Mouse (Mus musculus): ENCODE measurements around the gene Ociad1. TPM values are rescaled to one million over a fixed set of nuclear protein-coding genes. Genes with fewer than 3 reads are reported as not detected.

Gene Ociad1
- total RNA-seq, 1 experiment from 2014 or later = 236 TPM

DNA sequence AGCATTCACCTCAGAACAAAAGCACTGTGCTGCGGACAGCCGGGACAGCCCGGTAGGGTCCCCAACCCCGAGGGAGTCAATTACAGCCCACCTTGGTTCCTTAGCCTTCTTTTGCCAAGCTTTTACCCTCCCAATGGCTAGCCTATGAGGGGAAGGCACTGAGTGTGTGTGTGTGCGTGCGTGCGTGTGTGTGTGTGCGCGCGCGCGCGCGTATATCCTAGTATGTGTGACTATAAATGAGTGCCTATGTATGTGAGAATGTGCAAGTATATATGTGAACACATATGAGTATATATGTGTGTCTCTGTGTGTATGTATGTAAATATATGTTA, 46.2 kb downstream of the Ociad1 start:
- DNase-seq = no peak

DNA sequence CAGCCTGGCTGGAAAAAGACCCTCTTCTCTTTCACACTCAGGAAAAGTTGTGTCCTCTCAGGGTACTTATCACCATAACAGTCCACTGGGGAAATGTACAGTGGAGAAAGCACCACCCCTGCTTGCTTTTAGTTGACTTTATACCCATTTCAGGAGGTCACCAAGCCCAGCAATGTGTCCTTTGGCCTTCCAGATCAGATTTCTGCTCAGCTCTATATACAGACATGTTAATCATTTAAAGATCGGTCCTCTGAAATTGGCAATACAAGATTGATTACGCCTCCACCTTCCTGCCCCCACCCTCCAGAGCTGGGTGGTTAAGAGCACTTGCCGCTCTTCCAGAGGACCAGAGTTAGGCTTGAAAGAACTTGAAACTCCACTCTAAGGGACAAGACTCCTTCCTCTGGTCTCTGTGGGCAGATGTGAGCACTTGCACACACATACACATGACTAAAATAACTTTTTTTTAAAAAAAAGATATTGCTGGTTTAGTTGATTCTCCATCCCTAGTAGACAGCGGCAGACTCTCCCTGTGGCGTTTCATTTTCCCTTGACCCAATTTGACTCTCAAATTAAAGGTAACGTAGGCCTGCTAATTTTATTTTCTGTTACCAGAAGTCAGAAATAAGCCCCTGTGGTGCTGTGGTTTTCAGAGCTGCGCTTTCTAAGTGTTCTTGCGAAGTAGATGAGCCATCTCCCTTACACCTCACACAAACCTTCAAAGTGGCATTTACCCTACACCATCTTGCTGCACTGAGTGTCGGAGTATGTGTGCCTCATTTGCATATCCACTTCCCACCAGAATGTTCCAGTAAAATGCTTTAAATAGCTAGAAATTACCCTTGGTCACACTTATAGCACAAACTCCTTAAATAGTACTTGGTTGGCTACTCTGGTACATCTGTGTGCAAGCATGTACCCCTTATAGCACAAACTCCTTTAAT, 47.5 kb downstream of the Ociad1 start:
- no peak for DNase-seq

DNA sequence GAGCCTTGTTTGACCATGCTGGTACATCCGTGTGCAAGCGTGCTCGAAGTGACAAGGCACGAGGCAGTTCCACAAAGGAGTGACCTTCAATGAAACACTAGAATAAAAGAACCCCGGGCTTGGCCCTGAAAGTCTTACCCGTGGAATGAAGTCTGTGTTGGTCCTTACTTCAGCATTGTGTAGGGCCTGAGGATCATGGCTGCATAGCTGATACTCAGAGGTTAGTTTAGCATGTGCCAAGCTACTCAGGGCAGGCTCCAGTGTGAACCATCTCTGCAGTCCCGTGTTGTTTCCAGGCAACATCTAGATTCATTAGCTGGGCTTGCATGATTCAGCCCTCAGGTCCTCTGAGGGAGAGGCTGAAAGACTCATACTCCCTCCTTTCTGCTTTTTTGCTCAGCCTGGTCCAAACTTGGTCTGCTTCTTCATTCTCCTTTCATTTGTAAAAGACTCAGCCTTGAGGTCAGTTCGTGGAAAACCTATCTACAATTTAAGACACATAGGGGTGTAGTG, 48.2 kb downstream of the Ociad1 start, which contains the start of gene Ociad2:
Gene Ociad2 (minus strand): TSS at position 306 of the 513 bp plus-strand sequence.
- peak; percentile 33 for DNase-seq

DNA sequence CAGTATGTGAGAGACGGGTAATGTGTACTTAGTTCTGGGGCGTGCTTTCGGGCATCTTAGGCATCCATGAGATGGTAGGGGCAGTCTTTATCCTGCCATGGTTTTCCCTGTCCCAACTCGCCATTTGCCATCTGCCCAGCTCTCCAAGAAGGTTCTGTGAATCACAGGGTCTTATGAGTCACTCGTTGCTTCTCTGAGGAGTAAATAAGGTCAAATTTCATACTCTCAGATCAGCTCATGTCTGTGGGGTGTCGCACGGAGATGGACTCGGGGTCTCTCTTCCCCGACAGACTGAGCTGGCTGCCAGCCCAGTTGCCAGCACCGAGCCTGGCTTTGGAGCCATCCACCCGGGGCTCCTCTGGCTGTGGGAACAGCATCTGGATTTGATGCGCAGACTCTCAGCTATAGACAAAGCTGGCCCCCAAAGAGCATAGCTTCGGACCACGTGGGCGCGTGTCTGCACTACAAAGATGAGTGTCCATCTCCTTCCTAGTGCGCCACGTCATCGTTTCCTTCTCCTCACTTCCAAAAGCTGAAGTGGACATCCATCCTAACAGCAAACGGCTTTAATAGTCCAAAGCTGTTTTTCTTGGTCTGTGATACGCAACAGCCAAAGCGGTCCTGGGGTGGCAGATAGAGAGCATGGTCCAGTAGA, 50.2 kb downstream of the Ociad1 start:
- no peak for DNase-seq

DNA sequence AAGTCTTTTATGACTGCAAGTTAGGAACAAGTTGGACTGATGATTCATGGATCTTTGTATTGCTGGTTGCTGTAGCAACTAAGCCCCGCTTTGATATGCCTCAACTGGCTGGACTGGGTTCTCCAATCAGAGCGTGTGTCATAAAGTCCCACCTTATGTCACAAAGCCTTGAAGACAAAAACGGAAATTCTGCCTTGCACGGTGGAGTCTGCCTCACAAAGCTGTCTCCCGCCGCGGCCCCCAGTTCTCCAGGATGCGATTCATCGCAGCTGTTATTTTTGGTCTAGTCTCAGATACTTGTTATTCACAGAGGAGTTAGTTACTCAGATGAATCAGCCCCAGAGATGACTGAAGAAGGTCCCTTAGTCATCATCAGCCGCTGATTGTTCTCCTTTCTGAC, 51.7 kb downstream of the Ociad1 start:
- DNase-seq = peak; percentile 65

DNA sequence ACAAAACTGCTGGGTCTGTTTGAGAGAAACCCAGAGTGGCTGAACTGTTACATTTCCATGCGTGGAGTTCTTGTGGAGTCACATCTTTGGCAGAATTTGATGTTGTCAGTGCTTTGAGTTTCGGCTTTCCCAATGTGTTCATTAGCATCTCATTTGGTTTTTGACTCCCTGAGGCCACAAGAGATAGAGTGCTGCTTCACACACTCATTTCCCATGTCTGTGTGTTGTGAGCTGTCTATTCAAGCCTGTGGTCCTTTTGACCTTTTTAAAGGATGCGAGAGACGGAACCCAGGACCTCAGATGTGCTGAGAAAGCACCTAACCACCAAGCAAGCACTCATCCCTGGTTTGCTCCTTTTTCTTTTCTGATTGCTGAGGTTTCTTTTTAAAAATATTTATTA, 52.7 kb downstream of the Ociad1 start:
- no peak for DNase-seq

DNA sequence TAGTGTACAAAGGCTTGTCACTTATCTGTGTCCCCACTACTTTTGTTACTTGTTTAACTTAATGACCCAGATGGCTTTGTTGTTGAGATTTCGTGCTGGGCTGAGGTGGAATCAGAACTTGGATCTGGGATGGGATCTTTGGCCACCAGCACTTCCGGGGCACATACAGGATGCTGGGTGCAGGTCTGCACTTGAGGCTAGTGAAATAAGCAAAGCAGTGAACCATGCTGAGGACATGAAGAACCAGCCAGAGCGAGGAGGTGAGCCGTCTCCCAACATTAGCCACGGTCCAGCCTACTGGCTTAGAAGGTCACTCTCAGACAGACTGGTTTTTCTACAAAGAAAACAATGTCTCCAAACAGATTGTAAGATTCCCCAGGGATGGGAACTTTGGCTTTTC, 56.9 kb downstream of the Ociad1 start:
- DNase-seq = no peak

DNA sequence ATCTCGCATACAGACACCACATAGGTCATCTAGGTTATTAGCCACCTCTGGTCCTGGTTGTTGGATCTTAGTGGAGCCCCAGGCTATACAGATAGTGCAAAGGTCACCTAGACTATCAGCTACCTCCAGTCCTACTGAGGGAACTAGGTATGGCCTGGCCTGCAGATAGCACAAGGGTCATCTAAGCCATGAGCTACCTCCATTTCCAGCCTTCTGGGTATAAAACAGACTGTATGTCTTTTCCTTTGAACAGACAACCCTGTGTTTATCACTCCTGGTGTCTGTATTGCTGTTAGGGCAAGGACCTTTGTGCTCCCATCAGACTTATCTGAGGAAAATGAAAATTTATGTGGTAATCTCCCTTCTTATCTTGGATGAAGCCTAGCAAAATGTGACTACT, 59.2 kb downstream of the Ociad1 start:
- no peak for DNase-seq

DNA sequence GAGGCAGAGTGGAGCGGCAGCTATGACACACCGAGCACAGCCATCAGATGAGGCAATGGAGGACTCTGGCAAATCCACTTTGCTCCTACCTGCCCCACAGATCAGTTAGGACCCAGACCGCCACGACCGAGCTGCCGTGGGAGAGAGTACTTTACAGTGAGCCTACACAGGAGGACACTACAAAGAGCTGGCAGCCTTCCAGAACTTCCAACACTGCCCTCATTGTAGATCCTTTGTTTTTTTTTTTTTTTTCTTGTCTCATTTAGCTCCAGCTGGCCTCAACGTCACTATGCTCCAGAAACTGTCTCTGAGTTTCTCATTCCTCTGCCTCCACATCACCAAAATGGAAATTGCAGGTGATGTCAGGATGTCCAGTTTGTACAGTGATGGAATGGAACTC, 60.9 kb downstream of the Ociad1 start:
- no peak for DNase-seq

DNA sequence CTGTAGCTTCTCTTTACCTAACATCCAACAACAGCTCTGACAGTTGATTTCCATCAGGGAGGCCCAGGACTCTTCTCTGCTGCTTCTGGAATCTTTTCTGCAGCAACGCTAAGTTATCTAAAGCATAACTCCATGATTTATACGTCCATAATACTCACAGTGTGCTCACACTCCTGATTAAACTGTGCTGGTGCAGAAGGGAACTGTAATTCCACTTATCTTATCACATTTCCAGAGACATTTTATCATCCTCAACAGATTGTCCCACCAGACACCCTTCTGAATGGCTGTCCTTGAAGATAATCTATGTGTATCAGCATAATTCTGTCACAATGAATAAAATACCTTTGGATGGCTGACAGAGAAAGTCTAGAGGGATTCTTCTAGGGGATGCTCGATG, 61.4 kb downstream of the Ociad1 start:
- DNase-seq = no peak

DNA sequence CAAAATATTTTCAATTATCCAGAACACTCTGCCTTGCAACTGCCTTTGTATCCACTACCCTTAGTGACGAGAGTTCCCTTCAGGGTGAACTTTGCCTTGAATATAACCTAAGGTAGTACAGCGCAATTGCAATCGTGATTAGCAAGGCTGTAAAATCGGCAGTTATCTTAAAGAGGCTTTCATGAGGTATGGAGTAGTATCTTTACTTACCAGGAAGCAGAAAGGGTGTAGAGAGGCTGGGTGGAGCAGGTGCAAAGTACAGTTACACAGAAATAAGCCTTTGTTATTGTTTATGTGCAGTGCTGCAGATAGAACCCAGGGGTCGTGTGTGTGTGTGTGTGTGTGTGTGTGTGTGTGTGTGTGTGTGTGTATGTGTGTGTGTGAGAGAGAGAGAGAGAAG, 62.8 kb downstream of the Ociad1 start:
- no peak for DNase-seq

DNA sequence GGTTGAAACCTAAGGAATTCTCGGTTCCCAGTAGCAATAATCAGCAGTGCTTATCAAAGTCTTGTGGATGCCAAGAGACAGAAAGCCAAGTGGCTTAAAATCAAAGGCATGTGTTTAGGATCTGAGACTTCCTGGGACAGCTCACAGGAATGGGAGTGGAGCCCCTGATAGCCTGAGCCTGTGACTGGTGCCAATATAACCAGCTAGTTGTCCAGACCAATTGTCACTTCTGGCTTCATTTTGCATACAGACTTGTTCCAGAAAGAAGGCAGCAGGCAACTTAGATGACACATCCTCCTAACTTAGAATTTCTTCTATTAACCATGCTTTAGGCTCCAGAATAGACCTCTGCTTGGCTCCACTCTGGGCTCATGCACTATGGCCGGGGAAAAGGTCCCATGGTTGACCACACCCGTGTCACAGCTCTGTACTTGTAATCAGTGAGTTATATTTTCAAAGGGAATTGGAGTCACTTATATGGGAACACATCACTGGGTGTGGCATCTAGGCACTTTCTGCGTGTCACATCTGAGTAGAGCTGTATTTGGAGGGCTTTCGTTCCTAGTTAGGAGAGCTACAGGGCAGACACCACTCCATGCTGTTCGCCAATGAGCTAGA, 66.7 kb downstream of the Ociad1 start:
- no peak for DNase-seq

DNA sequence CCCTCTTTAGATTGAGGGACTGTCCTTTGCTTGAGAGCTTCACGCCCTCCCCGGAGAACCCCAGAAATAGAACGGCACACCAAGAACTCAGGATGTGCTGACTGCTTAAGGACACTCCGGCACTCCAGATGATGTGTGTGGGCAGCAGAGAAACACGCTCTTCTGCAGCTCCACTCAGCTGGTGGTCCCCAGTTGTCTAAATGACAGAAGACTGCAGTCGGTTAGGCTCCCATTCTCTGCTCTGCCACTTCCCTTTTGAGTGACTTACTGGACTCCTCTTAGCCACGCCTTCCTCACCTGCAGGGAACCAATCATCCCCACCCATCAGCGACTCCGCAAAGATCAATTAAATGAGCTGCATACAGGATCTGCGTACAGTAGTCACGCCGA, 67.2 kb downstream of the Ociad1 start:
- DNase-seq = no peak

DNA sequence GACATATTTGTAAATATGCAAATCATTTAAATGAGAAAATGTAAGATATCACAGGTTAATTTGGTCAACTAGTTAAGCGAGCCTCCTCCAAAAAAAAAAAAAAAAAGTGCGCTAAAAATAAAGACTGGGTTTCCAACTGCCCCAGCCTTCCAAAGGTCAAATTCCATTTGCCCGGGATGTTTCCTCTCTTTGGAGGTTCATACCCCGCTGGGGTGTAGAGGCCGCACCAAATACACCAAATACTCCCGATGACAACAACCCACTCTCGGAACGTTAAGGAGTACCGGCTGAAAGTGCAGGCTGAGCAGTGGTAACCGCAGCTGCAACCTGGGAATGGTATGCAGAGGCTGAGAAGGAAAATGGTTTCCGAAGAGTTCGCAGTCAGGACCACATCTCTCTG, 67.7 kb downstream of the Ociad1 start:
- no peak for DNase-seq

DNA sequence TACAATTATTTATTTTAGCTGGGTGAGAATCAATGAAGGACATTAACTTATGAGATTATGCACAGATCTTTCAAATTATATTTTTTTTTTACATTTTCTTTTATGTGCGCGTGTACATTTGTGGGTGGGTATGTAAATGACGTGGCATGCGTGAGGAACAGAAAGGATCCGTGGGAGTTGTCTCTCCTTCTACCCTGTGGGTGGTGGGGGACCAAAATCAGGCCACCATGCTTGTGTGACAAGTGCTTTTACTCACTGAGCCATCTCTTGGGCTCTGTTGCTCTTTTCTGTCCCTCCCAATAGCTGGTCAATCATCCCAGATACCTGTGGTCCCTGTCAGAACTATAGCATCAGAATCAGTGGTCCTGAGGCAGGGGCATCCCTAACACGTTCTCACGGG, 69.8 kb downstream of the Ociad1 start:
- no peak for DNase-seq

DNA sequence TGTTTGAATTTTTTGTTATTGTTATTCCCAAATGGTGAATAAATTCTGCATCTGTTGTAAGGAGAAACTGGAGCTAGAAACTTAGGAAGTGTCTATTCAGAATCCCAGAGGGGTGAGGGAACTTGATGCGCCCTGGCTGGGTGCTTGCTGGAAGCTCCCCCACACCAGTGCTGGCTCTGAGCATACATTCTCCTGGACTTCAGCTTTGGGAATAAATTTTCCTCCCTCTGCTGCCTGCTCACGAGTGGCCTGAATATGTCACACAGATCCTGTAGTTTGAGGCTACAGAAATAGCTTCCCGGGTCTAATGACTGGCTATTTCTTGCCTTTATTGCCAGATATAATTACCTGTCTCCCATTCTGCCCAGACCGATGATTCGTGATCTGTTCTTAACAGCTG, 70.2 kb downstream of the Ociad1 start:
- no peak for DNase-seq

Other genes with a start within 250 kb of the Ociad1 start
- gene Fryl, start 36.2 kb upstream of the Ociad1 start, total RNA-seq (2021) = 43.0 and 55.1 TPM in 2 replicates
- 12.6 and 20.6 TPM in 2 replicates for gene Ociad2, start 48.2 kb downstream of the Ociad1 start, total RNA-seq (2021)
- gene Cwh43, start 113.3 kb downstream of the Ociad1 start, total RNA-seq (2021) = not detected in 2 replicates
- 33.7 and 35.4 TPM in 2 replicates for gene Dcun1d4, start 188.2 kb downstream of the Ociad1 start, total RNA-seq (2021)

Measured in adrenal gland, postnatal 14 days (tissue).